Mouse (Mus musculus) midbrain, embryonic 11.5 days (tissue): ENCODE measurements around the gene Ctsw. TPM values are rescaled to one million over a fixed set of nuclear protein-coding genes. Genes with fewer than 3 reads are reported as not detected.
"Not testable (repeated sequence)": the region's sequence is repeated elsewhere in the genome, so short reads cannot be mapped to it uniquely, and the experiment has no call there.

ENCODE experiments used
- ATAC-seq: fragments of 200-750 bp; cut with Nextera tagmentation; 2 replicates; pipeline ENCODE4 v1.8.0; 2017; ENCODE audit warnings: moderate TSS enrichment, moderate library complexity; ENCODE audit not compliant: low FRiP score
- DNase-seq: peaks from one replicate; pipeline ENCODE4 v3.0.0; 2015; ENCODE audit warnings: low spot score; ENCODE audit errors: missing footprints
- H3K27ac ChIP-seq: fragments of 300-500 bp; sonication (generic); 2 replicates; pipeline ENCODE4 v1.5.1; 2014; ENCODE audit warnings: low read depth, low read length
- H3K27me3 ChIP-seq: fragments of 300-500 bp; sonication (generic); 2 replicates; pipeline ENCODE4 v1.6.1; 2014; ENCODE audit warnings: mild to moderate bottlenecking, low read length, moderate library complexity, mixed read lengths; ENCODE audit not compliant: control insufficient read depth, insufficient read depth
- H3K36me3 ChIP-seq: fragments of 300-500 bp; sonication (generic); 2 replicates; pipeline ENCODE4 v1.6.1; 2014; ENCODE audit warnings: mild to moderate bottlenecking, low read length, moderate library complexity, mixed read lengths; ENCODE audit not compliant: control insufficient read depth, insufficient read depth
- H3K4me1 ChIP-seq: fragments of 300-500 bp; sonication (generic); 2 replicates; pipeline ENCODE4 v1.6.1; 2014; ENCODE audit warnings: low read length; ENCODE audit not compliant: control insufficient read depth, insufficient read depth
- H3K4me2 ChIP-seq: fragments of 300-500 bp; sonication (generic); 2 replicates; pipeline ENCODE4 v1.6.1; 2014; ENCODE audit warnings: mild to moderate bottlenecking, moderate library complexity
- H3K4me3 ChIP-seq: fragments of 300-500 bp; sonication (generic); 2 replicates; pipeline ENCODE4 v1.5.1; 2014; ENCODE audit warnings: low read depth, low read length
- H3K9ac ChIP-seq: fragments of 300-500 bp; sonication (generic); 2 replicates; pipeline ENCODE4 v1.6.1; 2014; ENCODE audit warnings: low read length
- H3K9me3 ChIP-seq: fragments of 300-500 bp; sonication (generic); 2 replicates; pipeline ENCODE4 v1.6.1; 2016; ENCODE audit warnings: low read length; ENCODE audit not compliant: control insufficient read depth
- WGBS: fragments of 180-500 bp; shearing (Covaris S2); extraction: QIAGEN DNeasy Blood & Tissue Kit; methylation state at CpG from one replicate; pipeline ENCODE4 v1.1.7; 2014; 5-methylcytosine and 5-hydroxymethylcytosine counted together
- polyA plus RNA-seq: library from polyadenylated mRNA; unstranded; fragments of >200 nt; fragmentation: Nextera tagmentation; extraction: Ambion mirVana; gene quantifications from 2 replicates; pipeline ENCODE4 v1.2.1, GENCODE M21; 2014

The Ctsw gene
- polyA plus RNA-seq, 1 experiment from 2014 or later = 2.4 TPM

- H3K4me3 ChIP-seq = peak within 1 kb of the TSS; percentile 98
- H3K27me3 ChIP-seq = no peaks in the 10 kb centered on the region
- peak within 1 kb of the TSS; percentile 87 for H3K4me2 ChIP-seq
- H3K36me3 ChIP-seq = peaks cover 12% of the 10 kb centered on the region
- peaks cover 33% of the 10 kb centered on the region for H3K4me1 ChIP-seq
- H3K9me3 ChIP-seq = no peaks in the 10 kb centered on the region
- WGBS = under 1% methylated on average over 60 of the region's 62 CpGs
- ATAC-seq (peak; percentile 72), DNase-seq (peak; percentile 99)
- peak within 1 kb of the TSS; percentile 99 for H3K27ac ChIP-seq
- H3K9ac ChIP-seq = peak within 1 kb of the TSS; percentile 96
Observed at GRCm38 (mm10) chr19:5490313-5490897, 22.1 kb upstream of the Ctsw start, which contains the start of gene Cfl1. TSS of gene Cfl1 (plus strand) at chr19:5490455.

- H3K4me3 ChIP-seq = peak overlapping the region; percentile 98
- peaks cover 12% of the 10 kb centered on the region for H3K36me3 ChIP-seq
- not testable (repeated sequence) for H3K9me3 ChIP-seq, H3K9ac ChIP-seq, H3K27me3 ChIP-seq, DNase-seq, ATAC-seq
- H3K4me1 ChIP-seq = peaks cover 33% of the 10 kb centered on the region
- peak overlapping the region; percentile 99; the same call in 1 of the 2 replicates for H3K27ac ChIP-seq
- 58% methylated on average over 10 of the region's 10 CpGs for WGBS
- H3K4me2 ChIP-seq = peak overlapping the region; percentile 87; the same call in 1 of the 2 replicates
Observed at GRCm38 (mm10) chr19:5489721-5490120, 21.4 kb upstream of the Ctsw start.

DNA sequence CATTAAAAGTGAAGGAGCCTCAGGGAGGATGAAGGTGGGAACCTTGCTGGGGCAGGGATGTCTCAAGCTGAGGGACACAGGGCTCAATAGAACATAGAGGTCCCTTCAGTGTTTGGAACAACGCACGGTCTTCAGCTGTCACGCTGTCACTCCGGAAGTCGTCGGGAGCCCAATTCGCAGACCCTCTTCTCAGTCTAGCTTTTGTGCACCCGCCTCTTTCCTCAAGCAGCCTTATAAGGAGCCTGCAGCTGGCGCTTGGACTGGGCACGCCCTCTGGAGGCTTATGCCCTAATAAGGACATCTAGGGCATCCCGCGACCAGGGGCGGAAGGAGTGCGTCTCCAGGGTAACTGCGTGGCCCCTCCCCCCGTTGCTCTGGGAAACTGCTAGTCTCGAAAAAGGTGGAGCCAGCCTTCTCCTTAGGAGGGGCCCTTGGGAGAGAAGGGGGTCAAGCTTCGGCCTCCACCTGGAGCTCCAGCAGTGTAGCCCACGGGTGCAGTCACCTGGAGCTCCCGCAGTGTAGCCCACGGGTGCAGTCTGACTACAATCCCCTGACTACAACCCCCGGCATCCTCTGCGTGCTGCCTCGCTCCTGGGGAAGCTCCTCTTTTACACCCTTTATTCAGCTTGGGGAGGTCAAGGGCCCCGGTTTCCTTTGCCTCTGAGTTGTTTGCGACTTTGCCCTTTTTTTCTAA lies 20.7 kb upstream of the Ctsw start:
- Histone ChIP-seq H3K4me1 (peaks cover 33% of the 10 kb centered on the region), H3K9ac (peak overlapping the region; percentile 63), H3K27ac (peak overlapping the region; percentile 97), H3K27me3 (no peaks in the 10 kb centered on the region), H3K36me3 (peaks cover 10% of the 10 kb centered on the region), H3K4me2 (peak overlapping the region; percentile 77), H3K9me3 (no peaks in the 10 kb centered on the region), H3K4me3 (peak overlapping the region; percentile 47)
- DNase-seq = peak; percentile 100
- peak; percentile 82 for ATAC-seq
- WGBS = under 1% methylated on average over 26 of the region's 26 CpGs

DNA sequence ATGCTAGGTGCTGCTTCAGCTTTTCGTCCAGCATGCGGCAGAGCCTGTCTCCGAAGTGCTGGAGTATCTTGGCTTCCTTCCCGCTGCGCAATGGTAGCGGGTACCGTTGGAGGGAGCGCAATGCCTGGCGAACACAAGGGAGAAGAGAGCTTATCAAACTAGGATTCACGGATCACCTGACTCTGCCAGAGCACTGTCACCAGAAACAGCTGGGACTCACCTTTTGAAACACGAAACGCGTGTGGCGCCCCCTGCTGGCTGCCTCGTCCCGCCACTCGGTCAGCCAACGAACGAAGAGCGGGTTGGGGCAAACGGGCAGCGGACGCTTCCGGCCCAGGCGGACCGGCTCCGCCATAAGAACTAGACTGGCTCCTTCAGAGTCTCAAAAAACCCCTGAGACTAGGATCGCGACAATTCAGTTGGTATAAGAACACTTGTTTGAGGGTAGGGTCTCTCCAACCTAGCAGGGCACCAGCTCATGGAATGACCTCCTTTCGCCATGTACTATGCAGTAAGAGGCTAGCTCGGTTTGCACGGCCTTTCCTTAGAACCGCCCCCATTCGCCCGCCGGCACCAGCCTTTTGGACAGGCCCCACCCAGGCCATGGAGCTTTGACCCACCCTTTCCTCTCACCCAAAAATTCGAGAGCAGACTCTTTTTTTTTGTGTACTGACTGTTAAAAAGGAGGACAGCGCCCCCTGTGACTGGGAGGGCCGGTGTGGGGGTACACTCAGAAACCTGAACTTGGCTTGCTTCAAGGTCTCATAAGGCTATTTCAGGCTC lies 19.7 kb upstream of the Ctsw start, which contains the start of gene Mus81:
Mus81 (minus strand) TSS at position 635 of the 783 bp plus-strand sequence.
- Histone ChIP-seq H3K9ac (peak within 1 kb of the TSS; percentile 63), H3K36me3 (peaks cover 5% of the 10 kb centered on the region), H3K4me2 (peak within 1 kb of the TSS; percentile 77), H3K9me3 (no peaks in the 10 kb centered on the region), H3K4me1 (peaks cover 31% of the 10 kb centered on the region), H3K4me3 (peak within 1 kb of the TSS; percentile 47), H3K27ac (peak within 1 kb of the TSS; percentile 97), H3K27me3 (no peaks in the 10 kb centered on the region)
- ATAC-seq (peak; percentile 67), DNase-seq (peak; percentile 100)
- under 1% methylated on average over 39 of the region's 39 CpGs for WGBS

DNA sequence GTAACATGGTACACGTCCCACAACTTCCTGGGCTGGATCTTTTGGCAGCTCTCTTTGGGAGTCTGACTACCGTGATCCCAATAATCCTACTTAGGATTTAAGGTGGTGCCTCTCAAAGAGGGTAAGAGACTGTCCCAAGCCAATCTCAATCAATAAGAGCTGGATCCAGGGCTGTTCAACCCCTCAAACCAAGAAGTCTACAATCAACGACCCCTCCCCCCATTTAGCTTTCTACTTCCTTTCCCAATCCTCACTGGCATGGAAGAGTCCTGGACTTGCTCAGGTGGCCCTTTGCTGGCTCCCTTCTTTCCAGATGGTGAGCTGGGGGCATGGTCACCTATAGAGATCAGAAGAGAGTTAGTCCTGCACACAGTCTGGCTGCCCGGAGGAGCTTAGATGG lies 18.5 kb upstream of the Ctsw start:
- Histone ChIP-seq H3K4me1 (peaks cover 24% of the 10 kb centered on the region), H3K9ac (no peak overlapping the region), H3K9me3 (no peaks in the 10 kb centered on the region), H3K27me3 (no peaks in the 10 kb centered on the region), H3K4me3 (no peak overlapping the region), H3K36me3 (no peaks in the 10 kb centered on the region; the same call in none of the 2 replicates), H3K4me2 (no peak overlapping the region), H3K27ac (no peak overlapping the region)
- no peak for DNase-seq
- WGBS = 93% methylated on average over 4 of the region's 4 CpGs
- ATAC-seq = no peak

GRCm38 (mm10) chr19:5486286-5486685 lies 18.0 kb upstream of the Ctsw start:
- DNase-seq (no peak), ATAC-seq (no peak)
- Histone ChIP-seq H3K27me3 (no peaks in the 10 kb centered on the region), H3K9me3 (no peaks in the 10 kb centered on the region), H3K4me2 (no peak overlapping the region), H3K4me1 (peaks cover 20% of the 10 kb centered on the region), H3K27ac (no peak overlapping the region), H3K36me3 (no peaks in the 10 kb centered on the region; the same call in none of the 2 replicates), H3K9ac (no peak overlapping the region; the same call in 1 of the 2 replicates), H3K4me3 (no peak overlapping the region)
- 89% methylated on average over 8 of the region's 8 CpGs for WGBS

DNA sequence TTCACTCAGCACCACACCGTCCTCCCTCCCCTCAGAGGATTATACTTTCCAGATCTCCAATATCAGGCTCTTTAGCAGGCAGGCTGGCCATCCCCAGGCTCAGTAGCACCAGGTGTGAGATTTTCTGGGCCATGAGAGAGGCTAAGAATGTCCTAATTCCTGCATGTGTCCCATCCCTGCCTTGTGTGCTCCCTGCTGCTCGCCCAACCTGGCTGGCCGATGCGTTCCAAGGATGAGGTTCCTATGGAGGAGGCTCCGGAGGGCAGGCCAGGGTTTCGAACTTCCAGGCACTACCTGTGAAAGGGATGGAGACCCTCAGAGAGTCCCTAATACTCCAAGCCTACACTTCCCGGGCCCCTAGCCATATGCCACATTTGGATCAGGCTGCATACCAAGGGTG lies 17.5 kb upstream of the Ctsw start:
- Histone ChIP-seq H3K9me3 (no peaks in the 10 kb centered on the region), H3K27ac (no peak overlapping the region), H3K27me3 (no peaks in the 10 kb centered on the region), H3K9ac (no peak overlapping the region; the same call in 1 of the 2 replicates), H3K36me3 (no peaks in the 10 kb centered on the region; the same call in none of the 2 replicates), H3K4me2 (no peak overlapping the region), H3K4me1 (peaks cover 20% of the 10 kb centered on the region), H3K4me3 (no peak overlapping the region)
- 91% methylated on average over 7 of the region's 7 CpGs for WGBS
- no peak for DNase-seq
- ATAC-seq = no peak

DNA sequence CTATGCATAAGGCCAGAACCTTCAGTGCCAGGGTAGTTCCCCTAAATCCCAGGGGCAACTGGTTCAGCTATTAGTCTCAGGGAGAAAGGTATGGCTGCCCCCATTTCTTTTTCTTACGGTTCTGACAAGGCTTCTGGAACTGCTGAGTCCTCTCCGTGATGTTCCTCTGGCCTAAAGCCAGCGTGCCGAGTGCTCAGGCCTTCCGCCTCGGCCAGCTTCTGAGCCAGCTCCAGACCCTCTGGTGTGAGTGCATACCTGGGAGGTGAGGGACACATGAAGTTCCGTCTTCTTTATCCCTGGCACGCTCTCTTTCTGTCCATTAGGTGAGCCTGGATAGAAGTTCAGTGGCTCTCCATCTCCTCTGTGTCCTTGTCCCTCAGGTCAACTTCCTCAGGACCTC lies 17.1 kb upstream of the Ctsw start:
- DNase-seq = no peak
- no peak overlapping the region for H3K9ac ChIP-seq
- H3K36me3 ChIP-seq = no peaks in the 10 kb centered on the region; the same call in none of the 2 replicates
- H3K4me2 ChIP-seq = no peak overlapping the region
- peaks cover 20% of the 10 kb centered on the region for H3K4me1 ChIP-seq
- no peaks in the 10 kb centered on the region for H3K27me3 ChIP-seq
- no peak overlapping the region for H3K4me3 ChIP-seq
- 95% methylated on average over 8 of the region's 8 CpGs for WGBS
- H3K9me3 ChIP-seq = no peaks in the 10 kb centered on the region
- no peak for ATAC-seq
- H3K27ac ChIP-seq = no peak overlapping the region
